ENCODE assay signal across 22 mouse cellular contexts in the genomic region with DNA sequence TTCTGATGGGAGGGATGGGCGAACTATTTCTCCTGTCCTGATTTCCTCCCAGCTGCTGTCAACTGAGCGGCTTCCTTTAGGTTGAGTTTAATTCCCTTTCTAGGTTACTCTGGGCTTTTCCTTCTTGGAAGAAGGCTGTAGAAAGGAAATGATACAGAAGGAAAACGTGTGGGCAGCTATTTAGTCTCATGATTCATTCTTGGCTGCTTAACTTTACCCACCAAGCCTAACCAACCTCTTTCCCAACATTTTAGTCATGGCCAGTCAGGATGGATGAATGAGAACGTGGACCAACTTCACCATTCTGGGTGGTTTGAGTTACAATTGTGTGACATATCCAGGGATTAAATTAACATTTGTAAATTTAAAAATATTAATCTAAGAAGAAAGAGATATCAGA.
DNase-seq lines count a peak whose midpoint lies in the region; ATAC-seq and TF ChIP-seq lines count a peak whose summit lies in the region.
"Had no signal": no experiment of that assay in that cellular context is flagged by ENCODE, and none has a peak within 500 bp of the region (broad histone marks: within the 10 kb centered on the region; RNA-seq: fewer than 3 reads in every experiment).

No protein-coding gene starts in this region.

- no peak overlapping the region for H3K9ac ChIP-seq in forebrain, embryonic 12.5 days
- no peak overlapping the region for H3K9ac ChIP-seq in forebrain, postnatal 0 days
- H3K9ac ChIP-seq: embryonic facial prominence, embryonic 13.5 days; hindbrain, embryonic 13.5 days had no signal

- DNase-seq in forebrain, postnatal 0 days = no peak
- peak; percentile 56 for DNase-seq in 3134 (ENCODE audit: extremely low read depth, insufficient read length, low spot score)
- peak; percentile 52 for DNase-seq in NIH3T3 (ENCODE audit: low read depth)
- no peak for DNase-seq in urinary bladder, adult 2 months (ENCODE audit: low spot score)
- no peak for DNase-seq in kidney, adult 9 months
- DNase-seq: adrenal gland, postnatal 10 days; cerebellum, adult 18-20 months; cerebellum, adult 9-11 months; cerebellum, postnatal 36 days; gastrocnemius, postnatal 10 days; heart, adult 18-20 months; heart, postnatal 10 days; heart, postnatal 4 days; kidney, adult 11 months had no signal

- 82% methylated on average over 4 of the region's 4 CpGs for WGBS in forebrain, embryonic 12.5 days
- WGBS in forebrain, postnatal 0 days = 87% methylated on average over 4 of the region's 4 CpGs

- H3K79me2 ChIP-seq in myocyte (ENCODE audit: control insufficient read depth, insufficient read depth) = no peaks in the 10 kb centered on the region

- TF ChIP-seq CTCF in forebrain, postnatal 0 days (IDR thresholded peaks at IDR 0.05; ENCODE audit: low read depth) = no peak

- H3K4me1 ChIP-seq in forebrain, embryonic 12.5 days = peaks cover 15% of the 10 kb centered on the region
- H3K4me1 ChIP-seq in forebrain, postnatal 0 days (ENCODE audit: insufficient read depth) = no peaks in the 10 kb centered on the region

- H3K36me3 ChIP-seq in forebrain, embryonic 12.5 days (replicated peaks) = no peaks in the 10 kb centered on the region
- no peaks in the 10 kb centered on the region for H3K36me3 ChIP-seq in forebrain, postnatal 0 days (ENCODE audit: insufficient read depth)
- no peaks in the 10 kb centered on the region for H3K36me3 ChIP-seq in myocyte (ENCODE audit: control insufficient read depth, insufficient read depth)
- H3K36me3 ChIP-seq: embryonic facial prominence, embryonic 13.5 days; G1E; heart, embryonic 10.5 days; hindbrain, embryonic 13.5 days had no signal

- no peak for TF ChIP-seq POLR2A in myocyte (IDR thresholded peaks at IDR 0.05; ENCODE audit: insufficient read length, low read depth)

- no peak overlapping the region for H3K4me2 ChIP-seq in forebrain, embryonic 12.5 days
- H3K4me2 ChIP-seq in forebrain, postnatal 0 days (ENCODE audit: low read depth) = no peak overlapping the region
- peak overlapping the region; percentile 8 for H3K4me2 ChIP-seq in myocyte (ENCODE audit: low read depth)
- H3K4me2 ChIP-seq: embryonic facial prominence, embryonic 13.5 days; hindbrain, embryonic 13.5 days had no signal

- H3K27ac ChIP-seq in forebrain, embryonic 12.5 days = 0 out of 2 replicates have a peak overlapping the region, but pooled peaks have one; percentile 75
- H3K27ac ChIP-seq in forebrain, postnatal 0 days (ENCODE audit: low read depth, low read length) = no peak overlapping the region
- H3K27ac ChIP-seq: embryonic facial prominence, embryonic 13.5 days; heart, embryonic 10.5 days; hindbrain, embryonic 13.5 days; hindbrain, postnatal 0 days had no signal

- no peak overlapping the region for H3ac ChIP-seq in myocyte (ENCODE audit: control insufficient read depth, insufficient read length)

- ATAC-seq in forebrain, embryonic 12.5 days (ENCODE audit: low FRiP score) = no peak
- ATAC-seq in forebrain, postnatal 0 days = no peak
- ATAC-seq: CD4-positive, CD25-positive, alpha-beta regulatory T cell, adult 4 months; hindbrain, postnatal 0 days had no signal

- no peaks in the 10 kb centered on the region for H3K27me3 ChIP-seq in forebrain, embryonic 12.5 days
- no peaks in the 10 kb centered on the region for H3K27me3 ChIP-seq in forebrain, postnatal 0 days (ENCODE audit: insufficient read depth, low read length)
- H3K27me3 ChIP-seq in myocyte (ENCODE audit: control insufficient read depth, insufficient read depth, insufficient read length) = no peaks in the 10 kb centered on the region
- H3K27me3 ChIP-seq: hindbrain, embryonic 13.5 days had no signal

- no peak overlapping the region for H3K4me3 ChIP-seq in forebrain, embryonic 12.5 days (replicated peaks)
- no peak overlapping the region for H3K4me3 ChIP-seq in forebrain, postnatal 0 days (ENCODE audit: low read depth, low read length)
- no peak overlapping the region for H3K4me3 ChIP-seq in myocyte
- H3K4me3 ChIP-seq: embryonic facial prominence, embryonic 13.5 days; heart, embryonic 10.5 days; hindbrain, embryonic 13.5 days had no signal

- no peaks in the 10 kb centered on the region for H3K9me3 ChIP-seq in forebrain, embryonic 12.5 days
- no peaks in the 10 kb centered on the region for H3K9me3 ChIP-seq in forebrain, postnatal 0 days (ENCODE audit: low read length)
- H3K9me3 ChIP-seq: embryonic facial prominence, embryonic 13.5 days; G1E; heart, embryonic 10.5 days; hindbrain, embryonic 13.5 days had no signal

TF ChIP-seq in myocyte, 11 proteins besides CTCF, POLR2A, EP300 and RAD21:
- TF ChIP-seq CEBPB (IDR thresholded peaks at IDR 0.05; ENCODE audit: insufficient read depth, poor library complexity, severe bottlenecking) = peak; percentile 58
- no peak for TF ChIP-seq REST (IDR thresholded peaks at IDR 0.05; ENCODE audit: insufficient read depth, insufficient read length)

Comparison
In these comparisons a context has a peak if more than half of its experiments do, and no peak if none do; other contexts are left out.
1. DNase-seq: peak in 3134 (single experiment) and NIH3T3 (single experiment); none in forebrain, postnatal 0 days (single experiment), urinary bladder, adult 2 months (single experiment) and kidney, adult 9 months (single experiment).